Mouse (Mus musculus): ENCODE measurements around the gene Tmem210.

GRCm38 (mm10) chr2:25272515-25272914, 15.4 kb upstream of the Tmem210 start:
- TF ChIP-seq RCOR1 (conservative IDR thresholded peaks at IDR 0.05; ENCODE audit: low read depth, low read length) (no peak), EP300 (IDR thresholded peaks at IDR 0.05; ENCODE audit: low read length) (no peak), POLR2A (IDR thresholded peaks at IDR 0.05; ENCODE audit: low read depth, low read length) (no peak), TBP (conservative IDR thresholded peaks at IDR 0.05; ENCODE audit: low read depth, low read length) (no peak), CTCF (conservative IDR thresholded peaks at IDR 0.05 in 1 of 2, IDR thresholded peaks at IDR 0.05 in 1 of 2; ENCODE audit: low read depth in 2 of 2, low read length in 2 of 2) (no peak), MAX (IDR thresholded peaks at IDR 0.05; ENCODE audit: low read length) (no peak), UBTF (IDR thresholded peaks at IDR 0.05; ENCODE audit: low read depth, low read length) (no peak), ETS1 (conservative IDR thresholded peaks at IDR 0.05; ENCODE audit: low read depth, low read length) (no peak), POLR2AphosphoS2 (IDR thresholded peaks at IDR 0.05; ENCODE audit: low read depth, low read length) (no peak), JUND (conservative IDR thresholded peaks at IDR 0.05; ENCODE audit: low read depth, low read length) (no peak)
